Mouse (Mus musculus) layer of hippocampus, postnatal 14 days (tissue): ENCODE data around the gene Pfdn6. TPM values are rescaled to one million over a fixed set of nuclear protein-coding genes. Genes with fewer than 3 reads are reported as not detected.
A peak's percentile ranks its signal among the peaks of the same experiment; 100 is the strongest.

Experiments used
- DNase-seq, 2 experiments: peaks; one replicate each; pipeline ENCODE4 v3.0.0; 2021 to 2022; ENCODE audit warnings: low spot score in 2 of 2, mixed read lengths in 1 of 2
- long read RNA-seq, 2 experiments: library from polyadenylated mRNA; stranded (forward); transcript quantifications; one replicate each; pipeline ENCODE4 v2.0.0; 2021
- total RNA-seq, 2 experiments: library from RNA; stranded (reverse); gene quantifications; 2 replicates each; pipeline ENCODE4 v1.2.3; 2021

Pfdn6 gene
- 10 to 100 TPM; 89.3 to 93.4 TPM for total RNA-seq
- long read RNA-seq, experiment 1, transcript Pfdn6-201 (4 exons, 807 nt) = major isoform, 10 of 10 reads
- long read RNA-seq, experiment 1, partial matches to known transcripts = 0 of 10 reads
- long read RNA-seq, experiment 1, other reads (novel, unspliced or antisense) = 0 of 10 reads
- long read RNA-seq, experiment 2, transcript Pfdn6-201 (4 exons, 807 nt) = major isoform, 43 of 47 reads
- long read RNA-seq, experiment 2, partial matches to known transcripts = 2 of 47 reads
- long read RNA-seq, experiment 2, other reads (novel, unspliced or antisense) = 0 of 47 reads

DNA sequence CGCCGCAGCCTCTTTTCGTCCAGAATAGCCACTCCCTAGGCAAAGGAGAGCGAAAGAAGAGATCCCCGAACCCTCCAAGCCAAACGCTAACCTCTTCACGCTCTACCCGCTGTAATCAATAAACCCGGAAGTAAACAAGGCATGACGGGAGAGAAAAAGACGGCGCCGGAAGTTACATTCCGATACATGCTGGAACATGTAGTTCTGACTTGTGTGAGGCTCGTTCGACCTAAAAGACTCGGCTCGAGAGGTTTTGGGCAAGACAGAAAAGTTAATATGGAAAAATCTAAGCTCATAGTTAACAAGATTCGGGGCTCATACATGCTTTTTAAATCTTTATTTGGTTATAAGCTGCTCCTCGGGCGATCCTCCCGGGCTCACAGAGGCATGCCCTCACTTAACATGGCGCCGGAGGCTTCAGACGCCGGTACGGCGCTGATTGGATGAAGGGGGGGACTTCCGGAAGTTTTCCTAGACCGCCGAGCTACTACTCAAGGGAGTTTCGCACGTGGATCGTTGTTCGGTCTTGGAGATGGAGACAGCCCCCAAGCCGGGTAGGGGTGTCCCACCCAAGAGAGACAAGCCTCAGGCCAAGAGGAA is at the start of gene Pfdn6, which contains the start of gene Wdr46:
Pfdn6 (minus strand) TSS at position 138 of the 600 bp plus-strand sequence.
Wdr46 (plus strand) TSS at position 455 of the 600 bp plus-strand sequence.
- peak; percentile 84 to 92 for DNase-seq

DNA sequence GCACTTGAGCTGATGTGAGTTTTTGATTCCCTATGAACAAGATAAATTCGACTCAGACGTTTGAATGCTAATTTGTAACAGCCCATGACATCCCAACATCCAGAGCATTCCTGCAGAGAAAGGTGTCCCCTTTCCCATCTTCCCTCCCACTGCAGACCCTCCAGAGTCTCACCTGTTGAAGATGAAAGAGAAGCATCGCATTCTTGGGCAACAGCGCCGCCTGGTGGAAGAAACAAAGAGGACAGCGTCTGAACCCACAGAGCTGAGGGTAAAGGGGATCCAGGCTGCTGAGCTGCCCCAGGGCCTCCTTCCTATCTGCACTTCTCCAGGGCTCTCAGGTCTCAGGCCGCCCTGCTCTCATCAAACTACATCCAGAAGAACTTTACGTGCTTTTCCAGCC is 42.0 kb upstream of the Pfdn6 start:
- DNase-seq = peak in 1 of 2 experiments; percentile 51

DNA sequence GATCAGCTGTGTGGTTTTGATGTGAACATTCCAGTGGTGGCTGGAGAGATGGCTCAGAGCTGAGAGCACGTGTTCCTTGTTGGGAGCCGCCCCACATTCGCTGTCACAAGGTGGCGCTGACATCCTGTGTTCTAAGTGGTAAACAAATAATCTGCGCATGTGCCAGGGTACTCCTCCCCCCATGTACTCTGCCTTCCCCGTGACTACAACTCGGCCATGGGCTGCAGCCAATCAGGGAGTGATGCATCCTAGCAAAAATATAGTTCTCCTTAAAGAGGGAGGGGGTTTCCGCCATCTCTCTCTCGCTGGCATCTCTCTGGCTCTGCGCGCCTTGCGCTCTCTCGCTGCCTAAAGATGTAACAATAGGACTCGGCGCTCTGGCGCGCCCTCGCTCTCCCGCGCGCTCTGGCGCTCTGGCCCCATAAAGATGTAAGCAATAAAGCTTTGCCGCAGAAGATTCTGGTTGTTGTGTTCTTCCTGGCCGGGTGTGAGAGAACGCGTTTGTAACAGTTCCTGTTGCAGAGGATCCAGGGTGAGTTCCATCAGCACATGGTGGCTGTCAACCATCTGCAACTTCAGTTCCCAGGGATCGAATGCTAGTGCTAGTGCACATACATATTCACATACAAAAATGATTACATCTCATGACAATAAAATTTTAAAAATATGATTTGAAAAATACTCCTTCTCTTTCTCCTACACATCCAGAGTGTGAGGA is 41.2 kb upstream of the Pfdn6 start:
- peak; percentile 81 to 90 for DNase-seq

DNA sequence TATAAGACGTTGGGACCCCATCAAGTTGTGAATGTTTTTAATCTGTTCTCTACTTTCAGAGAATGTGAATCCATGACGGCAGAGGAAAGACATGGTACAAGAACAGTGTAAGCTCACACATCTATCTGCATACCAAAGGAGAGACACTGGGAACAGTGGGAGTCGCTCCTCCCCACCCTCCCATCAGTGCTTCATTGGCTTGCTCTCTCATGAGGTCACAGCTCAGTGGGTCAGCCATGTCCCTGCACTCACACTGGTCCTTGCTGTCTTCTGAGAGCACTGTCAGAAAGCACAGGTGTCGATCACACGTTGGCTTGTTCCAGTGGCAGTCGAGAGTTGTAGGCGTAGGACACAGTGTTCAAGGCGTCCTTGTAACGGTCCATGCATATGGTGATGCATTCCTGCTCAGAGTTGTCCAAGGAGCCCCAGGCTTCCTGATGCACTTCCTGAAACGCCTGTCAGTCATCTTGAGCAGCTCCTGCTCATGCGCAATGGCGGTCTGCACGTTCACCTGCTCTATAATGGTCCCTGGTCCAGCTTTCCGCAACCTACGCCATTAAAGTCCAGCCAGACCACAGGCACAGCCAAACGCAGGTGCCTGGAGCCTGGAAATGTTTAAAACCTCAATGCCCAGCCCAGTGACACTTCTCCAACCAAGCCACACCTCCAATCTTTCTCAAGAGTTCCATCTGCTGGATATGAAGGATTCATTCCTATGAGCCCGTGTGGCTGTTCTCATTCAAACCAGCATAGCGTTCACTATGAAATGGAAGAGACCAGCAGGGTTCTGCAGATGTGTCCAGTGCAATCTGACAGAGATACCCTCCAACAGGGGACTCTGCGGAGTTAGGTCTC is 40.3 kb upstream of the Pfdn6 start:
- no peak for DNase-seq

GRCm38 (mm10) chr17:33979512-33980050 is 39.4 kb upstream of the Pfdn6 start:
- no peak for DNase-seq

DNA sequence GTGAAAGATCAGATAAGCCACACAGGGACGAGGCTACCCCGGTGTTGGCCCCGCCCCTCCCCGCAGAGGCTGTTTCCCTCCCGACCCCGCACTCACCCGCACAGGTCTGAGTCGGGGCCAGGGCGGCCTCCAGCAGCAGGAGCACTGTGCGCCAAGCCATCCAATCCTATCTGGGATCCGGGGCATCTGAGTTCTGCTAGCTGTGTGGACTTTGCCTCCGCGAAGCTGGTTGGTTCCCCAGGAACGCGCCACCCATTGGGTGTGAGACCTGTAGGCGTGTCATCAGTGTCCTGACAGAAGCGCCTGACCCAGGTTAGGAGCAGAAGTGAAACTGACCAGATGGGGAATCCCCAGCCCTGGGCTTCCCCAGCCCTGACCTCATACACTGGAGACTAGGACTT is 38.5 kb upstream of the Pfdn6 start:
- no peak for DNase-seq

DNA sequence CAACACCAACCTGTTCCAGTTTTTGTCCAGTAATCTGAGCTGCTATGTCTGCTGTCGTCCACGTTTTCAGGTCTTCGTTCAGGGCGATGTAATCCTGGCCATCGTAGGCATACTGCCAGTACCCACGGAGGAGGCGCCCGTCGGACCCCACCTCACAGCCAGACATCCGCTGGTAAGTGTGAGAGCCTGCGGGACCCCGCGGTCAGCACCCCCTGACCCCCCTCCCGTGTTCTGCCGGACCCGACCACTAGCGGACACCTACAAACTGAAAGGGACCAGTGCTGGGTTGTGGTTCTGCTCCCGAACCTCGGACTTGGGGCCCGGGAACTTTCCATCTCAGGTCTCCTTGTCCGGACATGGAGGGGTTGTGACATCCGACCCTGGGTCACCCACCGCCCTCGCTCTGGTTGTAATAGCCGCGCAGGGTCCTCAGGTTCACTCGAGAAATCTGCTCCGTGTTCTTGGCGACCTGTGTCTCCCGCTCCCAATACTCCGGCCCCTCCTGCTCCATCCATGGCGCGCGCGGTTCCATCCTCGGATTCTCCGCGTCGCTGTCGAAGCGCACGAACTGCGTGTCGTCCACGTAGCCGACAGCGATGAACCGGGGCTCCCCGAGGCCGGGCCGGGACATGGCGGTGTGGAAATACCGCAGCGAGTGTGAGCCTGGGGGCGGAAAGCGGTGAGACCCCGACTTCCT is 37.9 kb upstream of the Pfdn6 start:
- no peak for DNase-seq

- DNase-seq = no peak
These were observed 33.4 kb upstream of the Pfdn6 start for GRCm38 (mm10) chr17:33973572-33973971.

GRCm38 (mm10) chr17:33972691-33973090 is 32.5 kb upstream of the Pfdn6 start:
- no peak for DNase-seq

DNA sequence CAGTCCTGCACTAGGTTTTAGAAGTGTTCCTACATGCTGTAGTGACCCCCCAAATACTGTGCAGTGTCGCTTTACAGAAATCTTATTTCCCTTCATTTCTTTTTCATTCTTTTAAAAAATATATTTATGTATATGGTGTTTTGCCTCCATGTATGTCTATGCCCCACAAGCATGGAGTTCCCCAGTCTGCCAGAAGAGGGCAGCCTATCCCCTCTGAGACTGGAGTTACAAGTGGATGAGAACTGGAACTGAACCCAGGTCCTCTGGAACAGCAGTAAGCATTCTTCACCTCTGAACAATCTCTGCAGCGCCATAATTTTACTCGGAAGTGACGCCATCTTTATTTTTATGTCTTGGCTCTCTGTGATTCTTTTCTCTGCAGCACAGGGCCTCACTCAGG is 29.3 kb upstream of the Pfdn6 start:
- no peak for DNase-seq

- DNase-seq = no peak
These were observed 28.8 kb upstream of the Pfdn6 start for GRCm38 (mm10) chr17:33968927-33969326.

GRCm38 (mm10) chr17:33968489-33968888 is 28.3 kb upstream of the Pfdn6 start:
- peak; percentile 73 to 83 for DNase-seq

- no peak for DNase-seq
These were observed 25.9 kb upstream of the Pfdn6 start for GRCm38 (mm10) chr17:33965846-33966550.

GRCm38 (mm10) chr17:33965082-33965845 is 25.1 kb upstream of the Pfdn6 start:
- DNase-seq = no peak

- no peak for DNase-seq
These were observed 22.7 kb upstream of the Pfdn6 start for GRCm38 (mm10) chr17:33962876-33963275.

GRCm38 (mm10) chr17:33959948-33960347 is 19.8 kb upstream of the Pfdn6 start:
- no peak for DNase-seq

DNA sequence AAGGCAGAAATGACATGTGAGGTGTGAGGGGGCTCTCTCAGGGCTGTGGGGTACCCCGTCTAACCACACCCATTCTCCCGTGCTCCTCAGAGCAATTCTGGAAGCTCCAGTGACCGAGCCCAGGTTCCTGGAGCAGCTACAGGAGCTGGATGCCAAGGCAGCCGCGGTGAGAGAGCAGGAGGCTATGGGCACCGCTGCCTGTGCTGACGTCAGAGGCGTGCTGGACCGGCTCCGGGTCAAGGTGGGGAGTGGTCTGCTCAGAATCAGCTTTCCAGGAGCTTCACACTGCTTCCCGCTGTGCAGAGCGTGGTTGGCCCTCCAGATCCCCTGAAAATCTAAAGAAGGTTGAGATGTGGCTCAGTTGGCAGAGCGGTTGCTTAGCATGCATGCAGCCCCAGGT is 19.0 kb upstream of the Pfdn6 start:
- DNase-seq = no peak

GRCm38 (mm10) chr17:33958451-33958850 is 18.3 kb upstream of the Pfdn6 start:
- DNase-seq = no peak

- no peak for DNase-seq
These were observed 17.4 kb upstream of the Pfdn6 start for GRCm38 (mm10) chr17:33957493-33957892.
